Mouse (Mus musculus) inflammation-experienced regulatory T-cells, adult 16 weeks (primary cell): ENCODE results near the gene Acsf3. TPM values are rescaled to one million over a fixed set of nuclear protein-coding genes. Genes with fewer than 3 reads are reported as not detected.

Source experiments
- polyA plus RNA-seq: library from polyadenylated mRNA; unstranded; fragments of 100-300 nt; shearing (Covaris generic); gene quantifications from one replicate; pipeline ENCODE4 v1.2.1, GENCODE M21; 2017

Acsf3 gene
- polyA plus RNA-seq: 7.2 TPM

GRCm38 (mm10) chr8:122775285-122776155 lies at the start of gene Acsf3:
TSS of gene Acsf3 (plus strand) at chr8:122775486.

GRCm38 (mm10) chr8:122847829-122848561 lies 72.7 kb downstream of the Acsf3 start, which contains the start of gene Cdh15:
TSS of gene Cdh15 (plus strand) at chr8:122847966.

Other genes with a start within 250 kb of the Acsf3 start
- gene Piezo1, start 224.2 kb upstream of the Acsf3 start, polyA plus RNA-seq: 7.6 TPM
- gene Cdt1, start 207.5 kb upstream of the Acsf3 start, polyA plus RNA-seq: 21.6 TPM
- 201 TPM for gene Aprt, start 198.6 kb upstream of the Acsf3 start, polyA plus RNA-seq
- 15.9 TPM for gene Galns, start 164.0 kb upstream of the Acsf3 start, polyA plus RNA-seq
- gene Trappc2l, start 163.8 kb upstream of the Acsf3 start, polyA plus RNA-seq: 54.2 TPM
- gene Pabpn1l, start 152.7 kb upstream of the Acsf3 start, polyA plus RNA-seq: not detected
- 0.30 TPM for gene Cbfa2t3, start 76.4 kb upstream of the Acsf3 start, polyA plus RNA-seq
- gene Cdh15, start 72.5 kb downstream of the Acsf3 start, polyA plus RNA-seq: 0.09 TPM